ENCODE assay signal across 1 mouse cellular context in genomic region chr2:151530378-151531230, GRCm38 (mm10).
TF ChIP-seq lines count a peak whose summit lies in the region.

No protein-coding gene starts in this region.

TF ChIP-seq in MEL, 35 proteins besides CTCF, POLR2A, EP300 and RAD21 (continued from another document):
- TF ChIP-seq MXI1 (IDR thresholded peaks at IDR 0.05; ENCODE audit: low read depth, low read length): peak; percentile 53
- TF ChIP-seq ZC3H11A (IDR thresholded peaks at IDR 0.05; ENCODE audit: low read depth, low read length): no peak
- TF ChIP-seq MAFK (IDR thresholded peaks at IDR 0.05; ENCODE audit: borderline replicate concordance, low read depth, low read length): peak; percentile 34; the same call in 1 of the 2 replicates
- peak; percentile 81 for TF ChIP-seq SIN3A (IDR thresholded peaks at IDR 0.05; ENCODE audit: low read length)
- no peak for TF ChIP-seq NRF1 (IDR thresholded peaks at IDR 0.05; ENCODE audit: insufficient read depth, low read depth, low read length, poor library complexity, severe bottlenecking)
- TF ChIP-seq MAZ (IDR thresholded peaks at IDR 0.05; ENCODE audit: low read depth, low read length): peak; percentile 58; the same call in 1 of the 2 replicates
- no peak for TF ChIP-seq MEF2A (IDR thresholded peaks at IDR 0.05; ENCODE audit: extremely low read depth, insufficient replicate concordance, low read depth, low read length, poor library complexity, severe bottlenecking)
- TF ChIP-seq E2F4 (IDR thresholded peaks at IDR 0.05; ENCODE audit: borderline replicate concordance, low read depth, low read length): peak; percentile 70
- TF ChIP-seq TAL1 (IDR thresholded peaks at IDR 0.05; ENCODE audit: low read length): peak; percentile 89
- TF ChIP-seq USF1 (IDR thresholded peaks at IDR 0.05; ENCODE audit: low read depth, low read length): no peak
- no peak for TF ChIP-seq USF2 (IDR thresholded peaks at IDR 0.05; ENCODE audit: borderline replicate concordance in 1 of 2, insufficient read depth in 1 of 2, low read depth in 1 of 2, low read length in 2 of 2)
- TF ChIP-seq SMC3 (IDR thresholded peaks at IDR 0.05; ENCODE audit: low read depth, low read length): no peak
- peak; percentile 90 for TF ChIP-seq RCOR1 (IDR thresholded peaks at IDR 0.05; ENCODE audit: low read depth, low read length)
- TF ChIP-seq TCF12 (IDR thresholded peaks at IDR 0.05; ENCODE audit: low read depth, low read length): peak; percentile 95
- TF ChIP-seq HCFC1 (IDR thresholded peaks at IDR 0.05; ENCODE audit: low read depth, low read length): peak; percentile 9; the same call in 1 of the 2 replicates
- TF ChIP-seq ZMIZ1 (IDR thresholded peaks at IDR 0.05; ENCODE audit: low read depth, low read length): no peak
- no peak for TF ChIP-seq BHLHE40 (IDR thresholded peaks at IDR 0.05; ENCODE audit: borderline replicate concordance, low read depth, low read length)
- no peak for TF ChIP-seq CHD2 (IDR thresholded peaks at IDR 0.05; ENCODE audit: low read length)
- TF ChIP-seq GATA1 (IDR thresholded peaks at IDR 0.05; ENCODE audit: low read depth, low read length): peak; percentile 97
- TF ChIP-seq MYC (IDR thresholded peaks at IDR 0.05; ENCODE audit: low read depth, low read length): peak; percentile 65; the same call in 1 of the 2 replicates
- TF ChIP-seq NELFE (IDR thresholded peaks at IDR 0.05; ENCODE audit: low read depth, low read length): no peak
- TF ChIP-seq JUND (IDR thresholded peaks at IDR 0.05; ENCODE audit: low read depth, low read length): no peak
